Mouse (Mus musculus) liver, embryonic 12.5 days (tissue): ENCODE data around the gene BC030499. TPM values are rescaled to one million over a fixed set of nuclear protein-coding genes. Genes with fewer than 3 reads are reported as not detected.
"Not testable (repeated sequence)": the region's sequence is repeated elsewhere in the genome, so short reads cannot be mapped to it uniquely, and the experiment has no call there.

Experiments used
- ATAC-seq: fragments of 200-750 bp; cut with Nextera tagmentation; 2 replicates; pipeline ENCODE4 v1.8.0; 2017; ENCODE audit warnings: moderate number of reproducible peaks, mild to moderate bottlenecking, moderate library complexity
- H3K27ac ChIP-seq: fragments of 300-500 bp; sonication (generic); 2 replicates; pipeline ENCODE4 v1.5.1; 2016; ENCODE audit warnings: mild to moderate bottlenecking
- H3K27me3 ChIP-seq: fragments of 300-500 bp; sonication (generic); replicated peaks from 2 replicates; pipeline ENCODE4 v1.6.1; 2016; ENCODE audit warnings: mild to moderate bottlenecking, moderate library complexity
- H3K36me3 ChIP-seq: fragments of 300-500 bp; sonication (generic); 2 replicates; pipeline ENCODE4 v1.6.1; 2016; ENCODE audit warnings: mild to moderate bottlenecking, moderate library complexity
- H3K4me1 ChIP-seq: fragments of 300-500 bp; sonication (generic); 2 replicates; pipeline ENCODE4 v1.6.1; 2016
- H3K4me2 ChIP-seq: fragments of 300-500 bp; sonication (generic); 2 replicates; pipeline ENCODE4 v1.6.1; 2016; ENCODE audit warnings: mild to moderate bottlenecking, moderate library complexity
- H3K4me3 ChIP-seq: fragments of 300-500 bp; sonication (generic); 2 replicates; pipeline ENCODE4 v1.5.1; 2016; ENCODE audit warnings: mild to moderate bottlenecking, moderate library complexity
- H3K9ac ChIP-seq: fragments of 300-500 bp; sonication (generic); 2 replicates; pipeline ENCODE4 v1.6.1; 2016; ENCODE audit warnings: mild to moderate bottlenecking, moderate library complexity
- H3K9me3 ChIP-seq: fragments of 300-500 bp; sonication (generic); replicated peaks from 2 replicates; pipeline ENCODE4 v1.6.1; 2016; ENCODE audit warnings: mild to moderate bottlenecking, moderate library complexity
- WGBS: fragments of 180-500 bp; shearing (Covaris S2); methylation state at CpG from one replicate; pipeline ENCODE4 v1.1.7; 2016; ENCODE audit not compliant: insufficient replicate concordance; 5-methylcytosine and 5-hydroxymethylcytosine counted together
- polyA plus RNA-seq: library from polyadenylated mRNA; unstranded; fragments of >200 nt; fragmentation: Nextera tagmentation; extraction: Ambion mirVana; gene quantifications from 2 replicates; pipeline ENCODE4 v1.2.1, GENCODE M21; 2016

The BC030499 gene
- polyA plus RNA-seq, 1 experiment from 2014 or later, result 0.23 TPM

- Histone ChIP-seq H3K4me1 (peaks cover 18% of the 10 kb centered on the region), H3K4me2 (no peak overlapping the region), H3K9me3 (no peaks in the 10 kb centered on the region), H3K9ac (no peak overlapping the region), H3K4me3 (no peak overlapping the region), H3K36me3 (peaks cover 72% of the 10 kb centered on the region), H3K27ac (no peak overlapping the region), H3K27me3 (no peaks in the 10 kb centered on the region)
- no peak for ATAC-seq
- 85% methylated on average over 6 of the region's 6 CpGs for WGBS
Observed at GRCm38 (mm10) chr11:78265571-78265970, 25.1 kb upstream of the BC030499 start.

- Histone ChIP-seq H3K27ac (no peak overlapping the region), H3K9me3 (no peaks in the 10 kb centered on the region), H3K27me3 (no peaks in the 10 kb centered on the region), H3K9ac (no peak overlapping the region), H3K4me1 (no peaks in the 10 kb centered on the region), H3K4me3 (no peak overlapping the region), H3K36me3 (peaks cover 96% of the 10 kb centered on the region), H3K4me2 (no peak overlapping the region)
- ATAC-seq, result no peak
- WGBS, result 88% methylated on average over 13 of the region's 13 CpGs
Observed at GRCm38 (mm10) chr11:78271986-78272385, 18.7 kb upstream of the BC030499 start.

DNA sequence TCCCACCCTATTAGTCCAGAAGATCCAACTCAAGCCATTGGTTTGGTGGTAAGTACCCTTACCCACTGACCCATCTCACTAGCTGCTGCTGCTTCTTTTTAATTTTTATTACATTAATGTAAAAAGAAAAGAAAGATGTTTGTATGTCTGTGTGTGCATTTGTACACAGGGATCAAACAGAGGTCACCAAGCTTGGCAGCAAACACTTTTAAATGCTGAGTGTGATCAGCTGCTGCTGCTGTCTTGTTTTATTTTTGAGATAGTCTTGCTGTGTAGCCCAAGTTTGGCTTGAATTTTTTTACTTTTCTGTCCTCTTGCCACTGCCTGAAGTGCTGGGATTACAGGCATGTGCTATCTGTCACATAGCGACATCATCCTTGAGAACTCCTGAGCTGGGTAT lies 15.0 kb upstream of the BC030499 start:
- Histone ChIP-seq H3K27ac (no peak overlapping the region), H3K4me1 (no peaks in the 10 kb centered on the region), H3K4me2 (no peak overlapping the region), H3K9me3 (no peaks in the 10 kb centered on the region), H3K4me3 (no peak overlapping the region), H3K27me3 (no peaks in the 10 kb centered on the region), H3K9ac (no peak overlapping the region), H3K36me3 (peaks cover 99% of the 10 kb centered on the region)
- WGBS, result 91% methylated on average over 1 of the region's 1 CpGs
- ATAC-seq, result no peak

- not testable (repeated sequence) for H3K9ac ChIP-seq, H3K27ac ChIP-seq, H3K9me3 ChIP-seq, H3K4me1 ChIP-seq, H3K4me3 ChIP-seq, ATAC-seq, H3K4me2 ChIP-seq, H3K27me3 ChIP-seq
- peaks cover 99% of the 10 kb centered on the region for H3K36me3 ChIP-seq
- WGBS, result 85% methylated on average over 4 of the region's 4 CpGs
Observed at GRCm38 (mm10) chr11:78276169-78276568, 14.5 kb upstream of the BC030499 start.

GRCm38 (mm10) chr11:78278853-78279252 lies 11.8 kb upstream of the BC030499 start:
- no peaks in the 10 kb centered on the region for H3K27me3 ChIP-seq
- H3K9ac ChIP-seq, result no peak overlapping the region
- 77% methylated on average over 7 of the region's 7 CpGs for WGBS
- peaks cover 99% of the 10 kb centered on the region for H3K36me3 ChIP-seq
- ATAC-seq, result no peak
- no peak overlapping the region for H3K27ac ChIP-seq
- H3K9me3 ChIP-seq, result no peaks in the 10 kb centered on the region
- H3K4me3 ChIP-seq, result no peak overlapping the region
- 0 out of 2 replicates have a peak, but pooled peaks cover 3% of the 10 kb centered on the region for H3K4me1 ChIP-seq
- no peak overlapping the region for H3K4me2 ChIP-seq

DNA sequence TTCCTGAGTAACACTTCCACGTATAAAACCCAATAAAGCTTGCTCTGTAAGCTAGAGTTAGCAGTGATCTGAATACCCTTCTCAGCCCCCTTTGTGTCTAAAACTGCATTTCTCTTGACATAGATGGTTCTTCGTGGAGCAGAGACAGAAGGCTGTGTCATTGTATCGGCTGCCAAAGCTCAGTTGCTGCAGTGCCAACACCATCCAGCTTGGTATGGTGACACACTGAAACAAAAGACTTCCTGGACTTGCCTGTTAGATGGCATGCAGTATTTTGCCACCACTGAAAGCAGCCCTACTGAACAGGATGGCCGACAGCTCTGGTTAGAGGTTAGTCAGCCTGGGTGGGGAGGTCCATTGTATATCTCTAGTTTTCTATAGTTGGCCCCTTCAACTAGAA lies 11.1 kb upstream of the BC030499 start:
- no peak for ATAC-seq
- Histone ChIP-seq H3K9me3 (no peaks in the 10 kb centered on the region), H3K36me3 (peaks cover 99% of the 10 kb centered on the region), H3K27ac (no peak overlapping the region), H3K27me3 (no peaks in the 10 kb centered on the region), H3K4me3 (no peak overlapping the region), H3K9ac (no peak overlapping the region), H3K4me1 (0 out of 2 replicates have a peak, but pooled peaks cover 3% of the 10 kb centered on the region), H3K4me2 (no peak overlapping the region)
- 83% methylated on average over 4 of the region's 4 CpGs for WGBS

DNA sequence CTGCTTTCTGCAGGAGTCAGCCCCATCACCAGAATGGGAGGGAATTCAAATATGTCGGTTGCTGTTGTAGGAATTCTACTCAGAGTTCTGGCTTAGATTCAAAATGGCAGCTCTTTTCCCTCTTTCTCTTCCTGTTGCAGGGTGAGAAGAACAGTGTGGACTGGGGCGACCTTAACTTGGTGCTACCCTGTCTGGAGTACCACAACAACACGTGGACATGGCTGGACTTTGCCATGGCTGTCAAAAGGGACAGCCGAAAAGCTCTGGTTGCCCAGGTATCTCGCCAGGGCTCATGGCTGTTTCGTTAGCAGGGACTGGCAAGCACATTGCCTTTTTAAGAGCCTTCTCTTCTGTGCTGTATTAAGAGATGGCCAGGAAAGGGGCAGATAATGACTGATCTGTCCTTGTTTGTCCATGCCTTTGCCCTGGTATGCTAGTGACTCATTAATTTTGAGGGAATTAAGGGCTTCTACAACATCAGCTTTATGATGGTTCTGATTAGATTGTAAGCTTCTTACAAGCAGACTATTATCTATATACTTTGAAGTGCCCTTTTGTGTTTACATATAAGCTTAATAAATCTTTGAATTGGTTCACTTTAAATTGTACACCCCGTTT lies 1.4 kb upstream of the BC030499 start:
- Histone ChIP-seq H3K4me1 (no peaks in the 10 kb centered on the region), H3K36me3 (peaks cover 90% of the 10 kb centered on the region), H3K4me3 (no peak overlapping the region), H3K9me3 (no peaks in the 10 kb centered on the region), H3K9ac (no peak overlapping the region), H3K27ac (no peak overlapping the region), H3K4me2 (no peak overlapping the region), H3K27me3 (no peaks in the 10 kb centered on the region)
- no peak for ATAC-seq
- WGBS, result 82% methylated on average over 7 of the region's 7 CpGs

GRCm38 (mm10) chr11:78294585-78294984 lies 3.9 kb downstream of the BC030499 start:
- Histone ChIP-seq H3K4me1 (no peaks in the 10 kb centered on the region), H3K4me3 (no peak overlapping the region), H3K27me3 (no peaks in the 10 kb centered on the region), H3K9ac (no peak overlapping the region), H3K9me3 (no peaks in the 10 kb centered on the region), H3K27ac (no peak overlapping the region), H3K36me3 (peaks cover 37% of the 10 kb centered on the region), H3K4me2 (no peak overlapping the region)
- 83% methylated on average over 6 of the region's 6 CpGs for WGBS
- ATAC-seq, result no peak

DNA sequence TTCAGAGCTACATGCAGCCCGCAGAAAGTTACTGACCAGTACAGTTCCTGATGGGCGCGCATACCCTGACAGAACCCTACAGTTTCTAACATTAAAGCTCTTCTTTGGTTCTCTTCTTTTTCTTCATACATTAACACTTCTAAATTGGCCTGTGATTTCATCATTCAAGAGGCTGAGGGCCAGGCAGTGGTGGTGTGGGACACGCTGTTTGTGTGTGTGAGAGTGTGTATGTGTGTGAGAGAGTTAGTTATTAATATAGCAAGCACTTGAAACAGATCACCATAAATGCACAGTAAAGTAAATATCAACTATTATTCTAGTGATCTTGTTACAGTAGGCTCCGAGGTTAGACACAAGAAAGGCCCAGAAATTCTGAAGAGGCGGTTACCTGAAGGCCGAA lies 10.3 kb downstream of the BC030499 start:
- H3K27me3 ChIP-seq, result no peaks in the 10 kb centered on the region
- peak overlapping the region; percentile 87 for H3K9ac ChIP-seq
- 78% methylated on average over 7 of the region's 7 CpGs for WGBS
- peak; percentile 13 for ATAC-seq
- H3K4me1 ChIP-seq, result peaks cover 40% of the 10 kb centered on the region
- peak overlapping the region; percentile 88 for H3K27ac ChIP-seq
- H3K4me3 ChIP-seq, result peak overlapping the region; percentile 81
- peak overlapping the region; percentile 78 for H3K4me2 ChIP-seq
- H3K36me3 ChIP-seq, result peaks cover 29% of the 10 kb centered on the region
- H3K9me3 ChIP-seq, result no peaks in the 10 kb centered on the region

DNA sequence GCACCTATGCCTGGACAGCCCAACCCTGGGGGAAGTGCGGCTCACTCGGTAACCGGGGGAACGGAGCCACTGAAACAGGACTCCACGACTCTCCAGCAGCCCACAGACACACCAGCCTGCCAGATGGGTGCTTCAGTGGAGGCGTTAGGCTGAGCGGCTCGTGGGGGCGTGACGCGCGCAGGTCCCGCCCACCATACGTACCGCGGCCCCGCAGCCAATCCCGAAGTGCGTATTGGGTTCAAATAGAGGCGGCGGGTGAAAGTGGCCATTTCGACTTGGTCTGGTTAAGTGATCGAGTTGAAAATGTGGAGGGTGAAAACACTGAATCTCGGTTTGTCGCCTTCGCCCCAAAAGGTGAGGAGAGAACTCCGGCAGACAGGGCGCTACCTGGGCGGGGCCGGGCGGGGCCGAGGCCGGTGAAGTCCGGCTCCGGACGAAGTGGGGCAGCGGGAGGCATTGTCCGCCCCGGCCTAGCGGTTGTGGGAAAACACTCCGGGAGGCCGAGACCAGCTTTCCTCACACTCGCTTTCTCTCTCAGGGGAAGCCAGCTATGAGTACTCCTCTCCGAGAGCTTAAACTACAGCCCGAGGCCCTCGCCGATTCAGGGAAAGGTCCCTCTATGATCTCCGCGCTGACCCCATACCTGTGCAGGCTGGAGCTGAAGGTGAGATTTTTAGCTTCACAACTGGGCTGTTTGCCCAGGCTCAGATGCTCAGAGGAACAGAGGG lies 10.9 kb downstream of the BC030499 start, which contains the start of gene Spag5:
Gene Spag5, plus strand, starts transcription at position 173 of the 728 bp plus-strand sequence.
- Histone ChIP-seq H3K27ac (peak within 1 kb of the TSS; percentile 88), H3K4me3 (peak within 1 kb of the TSS; percentile 81), H3K36me3 (peaks cover 35% of the 10 kb centered on the region), H3K27me3 (no peaks in the 10 kb centered on the region), H3K9ac (peak within 1 kb of the TSS; percentile 87), H3K4me2 (peak within 1 kb of the TSS; percentile 78), H3K4me1 (peaks cover 46% of the 10 kb centered on the region), H3K9me3 (no peaks in the 10 kb centered on the region)
- WGBS, result under 1% methylated on average over 49 of the region's 49 CpGs
- peak; percentile 98 for ATAC-seq

- no peak for ATAC-seq
- no peak overlapping the region for H3K27ac ChIP-seq
- peaks cover 72% of the 10 kb centered on the region for H3K36me3 ChIP-seq
- H3K27me3 ChIP-seq, result no peaks in the 10 kb centered on the region
- WGBS, result 87% methylated on average over 4 of the region's 4 CpGs
- peaks cover 59% of the 10 kb centered on the region for H3K4me1 ChIP-seq
- peak overlapping the region; percentile 12 for H3K9ac ChIP-seq
- peak overlapping the region; percentile 33 for H3K4me2 ChIP-seq
- peak overlapping the region; percentile 16; the same call in 1 of the 2 replicates for H3K4me3 ChIP-seq
- no peaks in the 10 kb centered on the region for H3K9me3 ChIP-seq
Observed at GRCm38 (mm10) chr11:78305272-78305671, 14.6 kb downstream of the BC030499 start.

- WGBS, result 90% methylated on average over 8 of the region's 8 CpGs
- no peak overlapping the region for H3K27ac ChIP-seq
- peaks cover 18% of the 10 kb centered on the region for H3K4me1 ChIP-seq
- H3K9ac ChIP-seq, result no peak overlapping the region
- no peak for ATAC-seq
- no peak overlapping the region for H3K4me3 ChIP-seq
- no peaks in the 10 kb centered on the region for H3K9me3 ChIP-seq
- H3K36me3 ChIP-seq, result peaks cover 98% of the 10 kb centered on the region
- H3K27me3 ChIP-seq, result no peaks in the 10 kb centered on the region
- H3K4me2 ChIP-seq, result no peak overlapping the region
Observed at GRCm38 (mm10) chr11:78310861-78311511, 20.3 kb downstream of the BC030499 start.
